8 mouse cellular contexts compared by ENCODE assay signal in genomic region chr17:86963586-86963902, GRCm38 (mm10). TPM values are rescaled to one million over a fixed set of nuclear protein-coding genes. Genes with fewer than 3 reads are reported as not detected.
A peak's percentile ranks its signal among the peaks of the same experiment; 100 is the strongest.
DNase-seq lines count a peak whose midpoint lies in the region; ATAC-seq and TF ChIP-seq lines count a peak whose summit lies in the region.

No protein-coding gene starts in this region.

- H3K4me1 ChIP-seq in forebrain, postnatal 0 days (ENCODE audit: insufficient read depth): peaks cover 5% of the 10 kb centered on the region; the same call in 1 of the 2 replicates
- H3K4me1 ChIP-seq in limb, embryonic 12.5 days (replicated peaks): peaks cover 58% of the 10 kb centered on the region
- H3K4me1 ChIP-seq in neural tube, embryonic 12.5 days: peaks cover 26% of the 10 kb centered on the region

- TF ChIP-seq CTCF in forebrain, postnatal 0 days (IDR thresholded peaks at IDR 0.05; ENCODE audit: low read depth): no peak

- H3K9me3 ChIP-seq in forebrain, postnatal 0 days (ENCODE audit: low read length): no peaks in the 10 kb centered on the region
- no peaks in the 10 kb centered on the region for H3K9me3 ChIP-seq in limb, embryonic 12.5 days
- no peaks in the 10 kb centered on the region for H3K9me3 ChIP-seq in neural tube, embryonic 12.5 days

- 0% methylated on average over 24 of the region's 26 CpGs for WGBS in forebrain, postnatal 0 days
- 1% methylated on average over 25 of the region's 26 CpGs for WGBS in limb, embryonic 12.5 days
- WGBS in neural tube, embryonic 12.5 days: 0% methylated on average over 25 of the region's 26 CpGs

- DNase-seq in CD4-positive, CD25-positive, alpha-beta regulatory T cell, adult 2 months (ENCODE audit: low read depth, low spot score): peak; percentile 39
- peak; percentile 46 to 59 for DNase-seq in right cerebral cortex, postnatal 10 days (ENCODE audit: low spot score in 2 of 2)
- no peak for DNase-seq in right cerebral cortex, postnatal 25 days
- DNase-seq in forebrain, postnatal 0 days: peak; percentile 26
- no peak for DNase-seq in ovary, postnatal 14 days (ENCODE audit: low spot score)

- H3K27me3 ChIP-seq in forebrain, postnatal 0 days (ENCODE audit: insufficient read depth, low read length): no peaks in the 10 kb centered on the region
- no peaks in the 10 kb centered on the region for H3K27me3 ChIP-seq in limb, embryonic 12.5 days
- no peaks in the 10 kb centered on the region for H3K27me3 ChIP-seq in neural tube, embryonic 12.5 days (replicated peaks)

- peak overlapping the region; percentile 85 for H3K4me3 ChIP-seq in forebrain, postnatal 0 days (ENCODE audit: low read depth, low read length)
- H3K4me3 ChIP-seq in limb, embryonic 12.5 days (replicated peaks): peak overlapping the region; percentile 86
- H3K4me3 ChIP-seq in neural tube, embryonic 12.5 days: peak overlapping the region; percentile 82

- H3K9ac ChIP-seq in forebrain, postnatal 0 days: peak overlapping the region; percentile 59
- H3K9ac ChIP-seq in limb, embryonic 12.5 days (replicated peaks): peak overlapping the region; percentile 91
- H3K9ac ChIP-seq in neural tube, embryonic 12.5 days: peak overlapping the region; percentile 91

- H3K27ac ChIP-seq in forebrain, postnatal 0 days (ENCODE audit: low read depth, low read length): peak overlapping the region; percentile 77
- peak overlapping the region; percentile 96 for H3K27ac ChIP-seq in limb, embryonic 12.5 days
- peak overlapping the region; percentile 77 for H3K27ac ChIP-seq in neural tube, embryonic 12.5 days

- H3K36me3 ChIP-seq in forebrain, postnatal 0 days (ENCODE audit: insufficient read depth): no peaks in the 10 kb centered on the region
- H3K36me3 ChIP-seq in limb, embryonic 12.5 days: peaks cover 14% of the 10 kb centered on the region; the same call in 1 of the 2 replicates
- no peaks in the 10 kb centered on the region for H3K36me3 ChIP-seq in neural tube, embryonic 12.5 days

- peak overlapping the region; percentile 88 for H3K4me2 ChIP-seq in forebrain, postnatal 0 days (ENCODE audit: low read depth)
- H3K4me2 ChIP-seq in limb, embryonic 12.5 days: peak overlapping the region; percentile 83
- H3K4me2 ChIP-seq in neural tube, embryonic 12.5 days (replicated peaks): peak overlapping the region; percentile 92

- ATAC-seq in CD4-positive, CD25-positive, alpha-beta regulatory T cell, adult 4 months: no peak
- peak; percentile 42 for ATAC-seq in forebrain, postnatal 0 days
- peak; percentile 34 for ATAC-seq in limb, embryonic 12.5 days (ENCODE audit: insufficient number of reproducible peaks, insufficient read depth, low FRiP score, low TSS enrichment, low read depth)
- peak; percentile 64 for ATAC-seq in neural tube, embryonic 12.5 days (ENCODE audit: low FRiP score, low read depth)

RNA-seq across cellular contexts. Expression of gene Rhoq, which starts 0.7 kb away (rescaled TPM):
- polyA plus RNA-seq in CD4-positive, CD25-positive, alpha-beta regulatory T cell, adult 4 months (2017; shearing (Covaris generic)): 1 to 10 TPM; 4.2 TPM
- 17.9 and 18.2 TPM in 2 replicates for total RNA-seq in forebrain, postnatal 0 days (2014; rRNA removed)
- 2.7 and 4.0 TPM in 2 replicates for polyA plus RNA-seq in forebrain, postnatal 0 days (2015; fragmentation: Nextera tagmentation; extraction: Ambion mirVana)
- 23.8 and 24.1 TPM in 2 replicates for polyA plus RNA-seq in limb, embryonic 12.5 days (2016; fragmentation: Nextera tagmentation; extraction: Ambion mirVana)
- polyA plus RNA-seq in neural tube, embryonic 12.5 days (2016; fragmentation: Nextera tagmentation; extraction: Ambion mirVana): 12.8 and 14.3 TPM in 2 replicates

RNA-seq across cellular contexts. Expression of gene Atp6v1e2, which starts 15.8 kb away (rescaled TPM):
- not detected for polyA plus RNA-seq in CD4-positive, CD25-positive, alpha-beta regulatory T cell, adult 4 months (2017; shearing (Covaris generic))
- not detected in 2 replicates for total RNA-seq in forebrain, postnatal 0 days (2014; rRNA removed)
- 0.15 and 0.21 TPM in 2 replicates for polyA plus RNA-seq in forebrain, postnatal 0 days (2015; fragmentation: Nextera tagmentation; extraction: Ambion mirVana)
- polyA plus RNA-seq in limb, embryonic 12.5 days (2016; fragmentation: Nextera tagmentation; extraction: Ambion mirVana): not detected in 2 replicates
- not detected in 2 replicates for polyA plus RNA-seq in neural tube, embryonic 12.5 days (2016; fragmentation: Nextera tagmentation; extraction: Ambion mirVana)

RNA-seq across cellular contexts. Expression of gene Tmem247, which starts 46.4 kb away (rescaled TPM):
- polyA plus RNA-seq in CD4-positive, CD25-positive, alpha-beta regulatory T cell, adult 4 months (2017; shearing (Covaris generic)): not detected
- not detected in 2 replicates for total RNA-seq in forebrain, postnatal 0 days (2014; rRNA removed)
- not detected in 2 replicates for polyA plus RNA-seq in forebrain, postnatal 0 days (2015; fragmentation: Nextera tagmentation; extraction: Ambion mirVana)
- not detected in 2 replicates for polyA plus RNA-seq in limb, embryonic 12.5 days (2016; fragmentation: Nextera tagmentation; extraction: Ambion mirVana)
- not detected in 2 replicates for polyA plus RNA-seq in neural tube, embryonic 12.5 days (2016; fragmentation: Nextera tagmentation; extraction: Ambion mirVana)

Comparison
In these comparisons a context has a peak if more than half of its experiments do, and no peak if none do; other contexts are left out.
1. DNase-seq: peak in CD4-positive, CD25-positive, alpha-beta regulatory T cell, adult 2 months (single experiment), right cerebral cortex, postnatal 10 days (2 of 2) and forebrain, postnatal 0 days (single experiment); none in right cerebral cortex, postnatal 25 days (single experiment) and ovary, postnatal 14 days (single experiment).
2. Peak in every context shown above with its lines, with median percentiles within 50 percentile points of each other: H3K27ac ChIP-seq, H3K4me2 ChIP-seq, H3K4me3 ChIP-seq and H3K9ac ChIP-seq.